Mouse (Mus musculus) heart, postnatal 14 days (tissue): ENCODE data around the gene 1700113H08Rik. TPM values are rescaled to one million over a fixed set of nuclear protein-coding genes. Genes with fewer than 3 reads are reported as not detected.

ENCODE experiments used
- DNase-seq, 2 experiments: peaks; one replicate each; pipeline ENCODE4 v3.0.0; 2021 to 2022
- intact Hi-C: fragments of 180-260 bp; cut with DNase I; formaldehyde crosslinking; loops from one replicate; pipeline ENCODE4 v1.15.1; 2025
- total RNA-seq, 2 experiments: library from RNA; stranded (reverse); gene quantifications; 2 replicates each; pipeline ENCODE4 v1.2.3; 2021

Gene 1700113H08Rik
- total RNA-seq, 2 experiments from 2014 or later = 0.29 TPM; not detected in 1

- no peak for DNase-seq
- intact Hi-C loops = no loop called here
These were observed 96.1 kb downstream of the 1700113H08Rik start for GRCm38 (mm10) chr10:87153731-87154505.

- intact Hi-C loops = no loop called here
- no peak for DNase-seq
These were observed 101.9 kb downstream of the 1700113H08Rik start for GRCm38 (mm10) chr10:87159781-87160180.

GRCm38 (mm10) chr10:87196123-87196756 is 138.4 kb downstream of the 1700113H08Rik start:
- intact Hi-C loops = no loop called here
- no peak for DNase-seq

GRCm38 (mm10) chr10:87198720-87199119 is 140.9 kb downstream of the 1700113H08Rik start:
- DNase-seq = no peak
- intact Hi-C loops = no loop called here

GRCm38 (mm10) chr10:87209466-87209865 is 151.6 kb downstream of the 1700113H08Rik start:
- DNase-seq = no peak
- intact Hi-C loops = no loop called here

GRCm38 (mm10) chr10:87211046-87211445 is 153.2 kb downstream of the 1700113H08Rik start:
- intact Hi-C loops = no loop called here
- DNase-seq = no peak

GRCm38 (mm10) chr10:87212854-87213253 is 155.0 kb downstream of the 1700113H08Rik start:
- intact Hi-C loops = no loop called here
- DNase-seq = no peak

GRCm38 (mm10) chr10:87230071-87230910 is 172.4 kb downstream of the 1700113H08Rik start:
- DNase-seq = no peak
- intact Hi-C loops = no loop called here

- intact Hi-C loops = no loop called here
- DNase-seq = no peak
These were observed 181.6 kb downstream of the 1700113H08Rik start for GRCm38 (mm10) chr10:87239332-87240008.

GRCm38 (mm10) chr10:87271724-87272123 is 213.9 kb downstream of the 1700113H08Rik start:
- intact Hi-C loops = no loop called here
- no peak for DNase-seq

- intact Hi-C loops = no loop called here
- no peak for DNase-seq
These were observed 214.3 kb downstream of the 1700113H08Rik start for GRCm38 (mm10) chr10:87272133-87272622.

- DNase-seq = no peak
- intact Hi-C loops = no loop called here
These were observed 217.2 kb downstream of the 1700113H08Rik start for GRCm38 (mm10) chr10:87275075-87275474.

Other genes with a start within 250 kb of the 1700113H08Rik start
- under 1 TPM; 0.17 to 0.41 TPM for gene Stab2, start 50.0 kb upstream of the 1700113H08Rik start, total RNA-seq